Mouse (Mus musculus): ENCODE results near the gene Olfr9. TPM values are rescaled to one million over a fixed set of nuclear protein-coding genes. Genes with fewer than 3 reads are reported as not detected.

Gene Olfr9
- polyA plus RNA-seq, 1 experiment from 2014 or later: not detected

GRCm38 (mm10) chr10:129039796-129040195, 50.6 kb downstream of the Olfr9 start, which contains the start of gene Olfr764-ps1:
Gene Olfr764-ps1 (minus strand): TSS chr10:129039896.
- 73% methylated on average over 3 of the region's 3 CpGs for WGBS
- DNase-seq (no peak), ATAC-seq (ENCODE audit: insufficient read depth) (no peak)
- no peak for TF ChIP-seq CTCF (IDR thresholded peaks at IDR 0.05; ENCODE audit: low read depth)
- H3K4me3 ChIP-seq (ENCODE audit: low read depth, low read length): no peak within 1 kb of the TSS
- no peak within 1 kb of the TSS for H3K27ac ChIP-seq (ENCODE audit: low read depth)
- no peaks in the 10 kb centered on the region for H3K36me3 ChIP-seq (ENCODE audit: insufficient read depth)
- H3K4me1 ChIP-seq (ENCODE audit: insufficient read depth): no peaks in the 10 kb centered on the region
- no peaks in the 10 kb centered on the region for H3K27me3 ChIP-seq (ENCODE audit: insufficient read depth, low read length)
- no peaks in the 10 kb centered on the region for H3K9me3 ChIP-seq (ENCODE audit: low read depth, low read length)
- H3K4me2 ChIP-seq: no peak within 1 kb of the TSS
- no peak within 1 kb of the TSS for H3K9ac ChIP-seq

Other genes with a start within 250 kb of the Olfr9 start
- 6.9 and 7.0 TPM in 2 replicates for gene Dgka, start 244.6 kb upstream of the Olfr9 start, polyA plus RNA-seq (2014; fragmentation: Nextera tagmentation; extraction: Ambion mirVana)
- gene Pym1, start 241.5 kb upstream of the Olfr9 start, polyA plus RNA-seq (2014; fragmentation: Nextera tagmentation; extraction: Ambion mirVana): 37.4 and 39.1 TPM in 2 replicates
- 1.5 and 2.1 TPM in 2 replicates for gene Mmp19, start 198.5 kb upstream of the Olfr9 start, polyA plus RNA-seq (2014; fragmentation: Nextera tagmentation; extraction: Ambion mirVana)
- 34.9 and 38.2 TPM in 2 replicates for gene Dnajc14, start 185.4 kb upstream of the Olfr9 start, polyA plus RNA-seq (2014; fragmentation: Nextera tagmentation; extraction: Ambion mirVana)
- 12.1 and 15.1 TPM in 2 replicates for gene Tmem198b, start 185.1 kb upstream of the Olfr9 start, polyA plus RNA-seq (2014; fragmentation: Nextera tagmentation; extraction: Ambion mirVana)
- 223 and 227 TPM in 2 replicates for gene Sarnp, start 172.1 kb upstream of the Olfr9 start, polyA plus RNA-seq (2014; fragmentation: Nextera tagmentation; extraction: Ambion mirVana)
- 55.8 and 63.9 TPM in 2 replicates for gene Ormdl2, start 167.8 kb upstream of the Olfr9 start, polyA plus RNA-seq (2014; fragmentation: Nextera tagmentation; extraction: Ambion mirVana)
- 3.5 and 4.5 TPM in 2 replicates for gene Gdf11, start 97.7 kb upstream of the Olfr9 start, polyA plus RNA-seq (2014; fragmentation: Nextera tagmentation; extraction: Ambion mirVana)
- gene Cd63, start 88.4 kb upstream of the Olfr9 start, polyA plus RNA-seq (2014; fragmentation: Nextera tagmentation; extraction: Ambion mirVana): 458 and 459 TPM in 2 replicates
- gene Rdh5, start 66.5 kb upstream of the Olfr9 start, polyA plus RNA-seq (2014; fragmentation: Nextera tagmentation; extraction: Ambion mirVana): 10.5 and 12.5 TPM in 2 replicates
- 175 and 180 TPM in 2 replicates for gene Bloc1s1, start 65.4 kb upstream of the Olfr9 start, polyA plus RNA-seq (2014; fragmentation: Nextera tagmentation; extraction: Ambion mirVana)
- gene Itga7, start 55.6 kb upstream of the Olfr9 start, polyA plus RNA-seq (2014; fragmentation: Nextera tagmentation; extraction: Ambion mirVana): 1.5 and 2.1 TPM in 2 replicates
- gene Mettl7b, start 28.4 kb upstream of the Olfr9 start, polyA plus RNA-seq (2014; fragmentation: Nextera tagmentation; extraction: Ambion mirVana): not detected in 2 replicates
- gene Olfr763, start 21.4 kb downstream of the Olfr9 start, polyA plus RNA-seq (2014; fragmentation: Nextera tagmentation; extraction: Ambion mirVana): not detected in 2 replicates
- gene Olfr764-ps1, start 50.5 kb downstream of the Olfr9 start, polyA plus RNA-seq (2014; fragmentation: Nextera tagmentation; extraction: Ambion mirVana): not detected in 2 replicates
- not detected in 2 replicates for gene Olfr765, start 60.6 kb downstream of the Olfr9 start, polyA plus RNA-seq (2014; fragmentation: Nextera tagmentation; extraction: Ambion mirVana)
- gene Olfr766-ps1, start 79.5 kb downstream of the Olfr9 start, polyA plus RNA-seq (2014; fragmentation: Nextera tagmentation; extraction: Ambion mirVana): not detected in 2 replicates
- not detected in 2 replicates for gene Olfr767, start 93.5 kb downstream of the Olfr9 start, polyA plus RNA-seq (2014; fragmentation: Nextera tagmentation; extraction: Ambion mirVana)
- not detected in 2 replicates for gene Olfr768, start 109.9 kb downstream of the Olfr9 start, polyA plus RNA-seq (2014; fragmentation: Nextera tagmentation; extraction: Ambion mirVana)
- gene Olfr769, start 128.4 kb downstream of the Olfr9 start, polyA plus RNA-seq (2014; fragmentation: Nextera tagmentation; extraction: Ambion mirVana): not detected in 2 replicates
- not detected in 2 replicates for gene Olfr770, start 149.6 kb downstream of the Olfr9 start, polyA plus RNA-seq (2014; fragmentation: Nextera tagmentation; extraction: Ambion mirVana)
- gene Olfr771, start 175.3 kb downstream of the Olfr9 start, polyA plus RNA-seq (2014; fragmentation: Nextera tagmentation; extraction: Ambion mirVana): not detected in 2 replicates
- gene Olfr772, start 188.5 kb downstream of the Olfr9 start, polyA plus RNA-seq (2014; fragmentation: Nextera tagmentation; extraction: Ambion mirVana): not detected in 2 replicates
- gene Olfr773, start 198.0 kb downstream of the Olfr9 start, polyA plus RNA-seq (2014; fragmentation: Nextera tagmentation; extraction: Ambion mirVana): not detected in 2 replicates
- not detected in 2 replicates for gene Olfr774, start 246.8 kb downstream of the Olfr9 start, polyA plus RNA-seq (2014; fragmentation: Nextera tagmentation; extraction: Ambion mirVana)